Mouse (Mus musculus) limb, embryonic 14.5 days (tissue): ENCODE measurements around the gene Stoml2. TPM values are rescaled to one million over a fixed set of nuclear protein-coding genes. Genes with fewer than 3 reads are reported as not detected.

ENCODE experiments used
- ATAC-seq: fragments of 200-750 bp; cut with Nextera tagmentation; 2 replicates; pipeline ENCODE4 v1.8.0; 2017; ENCODE audit warnings: low read depth, moderate number of reproducible peaks, moderate TSS enrichment; ENCODE audit not compliant: low FRiP score
- DNase-seq: peaks from one replicate; pipeline ENCODE4 v3.0.0-alpha.2; 2015; ENCODE audit warnings: low spot score
- H3K27ac ChIP-seq: fragments of 300-500 bp; sonication (generic); replicated peaks from 2 replicates; pipeline ENCODE4 v1.5.1; 2014; ENCODE audit warnings: low read depth, mild to moderate bottlenecking, low read length, moderate library complexity, mixed read lengths
- H3K27me3 ChIP-seq: fragments of 300-500 bp; sonication (generic); 2 replicates; pipeline ENCODE4 v1.6.1; 2014; ENCODE audit warnings: low read length, mixed read lengths; ENCODE audit not compliant: control insufficient read depth, insufficient read depth
- H3K36me3 ChIP-seq: fragments of 300-500 bp; sonication (generic); 2 replicates; pipeline ENCODE4 v1.6.1; 2014; ENCODE audit warnings: mild to moderate bottlenecking, low read length, moderate library complexity, mixed read lengths; ENCODE audit not compliant: control insufficient read depth, insufficient read depth
- H3K4me1 ChIP-seq: fragments of 300-500 bp; sonication (generic); 2 replicates; pipeline ENCODE4 v1.6.1; 2014; ENCODE audit warnings: antibody characterized with exemption, low read length, mixed read lengths; ENCODE audit not compliant: control insufficient read depth, insufficient read depth
- H3K4me2 ChIP-seq: fragments of 300-500 bp; sonication (generic); replicated peaks from 2 replicates; pipeline ENCODE4 v1.6.1; 2014; ENCODE audit warnings: low read depth, mild to moderate bottlenecking, low read length, moderate library complexity; ENCODE audit not compliant: severe bottlenecking
- H3K4me3 ChIP-seq: fragments of 300-500 bp; sonication (generic); replicated peaks from 2 replicates; pipeline ENCODE4 v1.5.1; 2014; ENCODE audit warnings: low read length
- H3K9ac ChIP-seq: fragments of 300-500 bp; sonication (generic); 2 replicates; pipeline ENCODE4 v1.6.1; 2014; ENCODE audit warnings: mild to moderate bottlenecking, low read depth, low read length, moderate library complexity; ENCODE audit not compliant: severe bottlenecking
- H3K9me3 ChIP-seq: fragments of 300-500 bp; sonication (generic); 2 replicates; pipeline ENCODE4 v1.6.1; 2016; ENCODE audit warnings: low read length; ENCODE audit not compliant: control insufficient read depth
- POLR2A ChIP-seq: fragments of 200-500 bp; IDR thresholded peaks from 2 replicates; pipeline ENCODE4 v1.8.0; 2012; ENCODE audit warnings: inconsistent platforms, mild to moderate bottlenecking, moderate library complexity, borderline replicate concordance; ENCODE audit not compliant: insufficient read depth, insufficient read length; ENCODE audit errors: extremely low read depth
- WGBS: fragments of 180-500 bp; shearing (Covaris S2); extraction: QIAGEN DNeasy Blood & Tissue Kit; methylation state at CpG from one replicate; pipeline ENCODE4 v1.1.7; 2014; 5-methylcytosine and 5-hydroxymethylcytosine counted together
- polyA plus RNA-seq, 2 experiments: library from polyadenylated mRNA; depleted of rRNA in 1 of 2; stranded (reverse) in 1 of 2; unstranded in 1 of 2; fragments of >200 nt; fragmentation: Nextera tagmentation in 1 of 2; extraction: Ambion mirVana in 1 of 2; gene quantifications; 2 replicates each; pipeline versions ENCODE4 v1.2.1 to v1.2.3; 2012 to 2014

Stoml2 gene
- polyA plus RNA-seq, 2 experiments: 156 to 316 TPM

DNA sequence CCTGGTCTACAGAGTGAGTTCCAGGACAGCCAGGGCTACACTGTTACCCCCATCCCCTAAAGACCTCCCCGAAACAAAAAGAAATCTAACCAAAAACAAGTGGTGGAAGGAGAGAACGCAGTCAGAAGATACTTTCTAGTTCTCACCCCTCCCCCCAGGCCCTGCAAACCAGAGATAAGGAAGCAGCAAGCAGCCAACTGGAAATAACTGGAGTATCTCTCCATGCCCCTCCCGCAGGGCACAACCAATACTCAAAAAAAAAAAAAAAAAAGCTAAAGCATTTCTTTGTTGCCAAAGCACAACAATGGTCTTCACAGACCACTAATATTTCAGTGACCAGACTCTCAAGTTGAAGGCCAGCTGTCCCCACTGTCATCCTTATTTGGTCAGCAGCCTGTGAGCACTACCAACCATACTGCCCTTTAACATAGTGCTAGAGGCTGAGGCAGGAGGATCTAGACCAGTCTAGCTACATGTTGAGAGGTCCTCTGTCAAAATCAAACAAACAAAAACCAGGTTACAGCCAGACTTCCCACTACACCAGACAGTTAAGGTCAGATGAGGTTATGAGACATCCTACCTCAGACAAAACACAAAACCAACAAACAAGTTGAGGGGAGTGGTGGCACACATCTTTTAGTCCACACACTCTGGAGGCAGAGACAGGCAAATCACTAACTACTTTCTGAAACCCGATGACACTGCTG, 6.5 kb upstream of the Stoml2 start:
- Histone ChIP-seq H3K27me3 (no peaks in the 10 kb centered on the region), H3K9me3 (no peaks in the 10 kb centered on the region), H3K27ac (no peak overlapping the region), H3K4me1 (peaks cover 11% of the 10 kb centered on the region), H3K9ac (no peak overlapping the region), H3K4me3 (0 out of 2 replicates have a peak overlapping the region, but pooled peaks have one; percentile 68), H3K4me2 (no peak overlapping the region), H3K36me3 (peaks cover 32% of the 10 kb centered on the region)
- ATAC-seq (no peak), DNase-seq (no peak)
- 76% methylated on average over 4 of the region's 4 CpGs for WGBS
- no peak for TF ChIP-seq POLR2A

DNA sequence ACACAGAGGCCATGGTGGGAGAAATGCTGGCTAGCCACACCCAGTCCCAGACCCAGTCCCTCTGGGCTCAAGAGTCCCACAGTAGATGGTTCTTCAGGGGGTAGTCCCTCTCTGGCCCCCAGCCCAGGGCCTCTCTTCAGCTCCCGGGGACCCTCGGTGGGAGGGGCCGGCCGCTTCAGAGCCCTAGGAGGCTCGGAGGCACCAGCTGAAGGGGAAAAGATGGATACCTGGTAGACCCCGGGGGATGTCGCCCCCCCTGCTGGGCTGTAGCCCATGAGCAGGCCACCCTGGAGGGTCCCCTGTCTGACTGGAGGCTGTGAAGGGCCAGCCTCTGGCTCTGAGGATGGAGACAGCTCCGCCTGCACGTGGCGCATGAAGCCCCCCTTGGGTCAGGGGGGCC, 4.8 kb upstream of the Stoml2 start:
- Histone ChIP-seq H3K27me3 (no peaks in the 10 kb centered on the region), H3K4me3 (no peak overlapping the region), H3K27ac (no peak overlapping the region), H3K9ac (no peak overlapping the region), H3K9me3 (no peaks in the 10 kb centered on the region), H3K4me1 (peaks cover 16% of the 10 kb centered on the region), H3K4me2 (no peak overlapping the region), H3K36me3 (peaks cover 38% of the 10 kb centered on the region)
- no peak for DNase-seq
- no peak for ATAC-seq
- no peak for TF ChIP-seq POLR2A
- 83% methylated on average over 10 of the region's 10 CpGs for WGBS

DNA sequence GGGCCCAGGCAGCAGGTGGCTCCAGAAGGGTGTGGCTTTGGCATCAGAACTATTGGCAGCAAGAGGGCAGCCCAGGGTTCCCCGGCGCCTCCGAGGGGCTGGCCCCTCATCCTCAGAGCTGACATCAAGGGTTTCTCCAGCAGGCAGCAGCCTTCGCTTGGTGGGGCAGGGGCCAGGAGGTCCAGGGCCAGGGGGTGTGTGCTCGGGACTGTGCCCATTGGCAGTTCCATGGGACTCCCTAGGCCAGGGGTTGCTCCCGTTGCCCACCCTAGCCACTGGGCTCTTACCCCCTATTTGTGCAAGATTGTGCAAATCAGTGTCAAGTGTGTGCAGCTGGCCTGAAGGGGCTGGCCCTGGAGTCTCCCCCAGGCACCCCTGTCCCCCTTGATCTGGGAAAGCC, 4.3 kb upstream of the Stoml2 start:
- H3K9ac ChIP-seq: no peak overlapping the region
- WGBS: 85% methylated on average over 6 of the region's 6 CpGs
- no peaks in the 10 kb centered on the region for H3K27me3 ChIP-seq
- peaks cover 16% of the 10 kb centered on the region for H3K4me1 ChIP-seq
- no peak overlapping the region for H3K27ac ChIP-seq
- peaks cover 38% of the 10 kb centered on the region for H3K36me3 ChIP-seq
- no peaks in the 10 kb centered on the region for H3K9me3 ChIP-seq
- no peak overlapping the region for H3K4me3 ChIP-seq
- H3K4me2 ChIP-seq: no peak overlapping the region
- DNase-seq: no peak
- ATAC-seq: no peak
- TF ChIP-seq POLR2A: no peak

DNA sequence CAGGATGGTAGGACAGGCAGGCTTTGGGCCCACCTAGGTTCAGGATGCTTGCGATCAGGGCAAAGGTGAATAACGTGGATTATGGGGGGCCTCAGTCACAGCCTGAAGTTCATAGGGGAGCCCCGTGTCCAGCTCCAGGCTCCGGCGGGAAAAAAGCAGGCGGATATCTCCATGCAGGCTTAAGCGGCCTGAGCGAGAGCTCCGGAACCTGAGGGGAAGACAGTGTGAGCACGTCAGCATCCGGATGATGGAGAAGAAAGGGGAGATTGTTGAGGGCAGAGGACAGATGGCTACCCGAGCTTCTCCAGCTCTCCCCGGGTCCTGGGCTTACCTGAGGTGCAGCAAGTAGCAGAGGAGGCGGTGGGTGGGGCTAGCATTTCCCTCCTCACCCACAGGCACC, 2.0 kb upstream of the Stoml2 start:
- TF ChIP-seq POLR2A: no peak
- Histone ChIP-seq H3K27ac (no peak overlapping the region), H3K4me3 (no peak overlapping the region), H3K9ac (no peak overlapping the region), H3K9me3 (no peaks in the 10 kb centered on the region), H3K4me2 (no peak overlapping the region), H3K27me3 (no peaks in the 10 kb centered on the region), H3K36me3 (peaks cover 53% of the 10 kb centered on the region), H3K4me1 (peaks cover 10% of the 10 kb centered on the region; the same call in 1 of the 2 replicates)
- WGBS: 80% methylated on average over 14 of the region's 14 CpGs
- DNase-seq (no peak), ATAC-seq (no peak)

DNA sequence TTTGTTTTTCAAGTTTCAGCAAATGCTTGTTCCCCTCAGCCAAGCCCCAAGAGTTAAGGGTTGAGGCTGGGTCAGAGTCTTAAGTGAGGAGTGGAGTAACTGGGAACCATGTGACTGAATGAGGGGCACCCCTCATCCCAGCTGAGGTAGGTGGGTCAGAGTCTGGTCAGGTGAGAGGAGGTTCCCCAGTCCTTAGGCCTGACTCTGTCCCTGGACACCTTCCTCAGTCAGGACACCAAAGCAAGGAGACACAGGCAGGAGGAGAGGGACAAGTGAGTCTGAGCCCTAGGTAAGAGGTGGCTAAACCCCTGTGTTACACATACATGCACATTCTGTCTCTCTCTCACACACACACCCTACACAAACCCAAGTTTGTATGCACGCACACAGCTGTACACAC, 991 bp upstream of the Stoml2 start:
- no peak overlapping the region for H3K27ac ChIP-seq
- no peaks in the 10 kb centered on the region for H3K9me3 ChIP-seq
- 100% methylated on average over 1 of the region's 1 CpGs for WGBS
- no peak for TF ChIP-seq POLR2A
- H3K27me3 ChIP-seq: no peaks in the 10 kb centered on the region
- DNase-seq: no peak
- peaks cover 63% of the 10 kb centered on the region for H3K36me3 ChIP-seq
- no peak overlapping the region for H3K4me3 ChIP-seq
- no peak overlapping the region for H3K9ac ChIP-seq
- peaks cover 10% of the 10 kb centered on the region; the same call in 1 of the 2 replicates for H3K4me1 ChIP-seq
- H3K4me2 ChIP-seq: no peak overlapping the region
- no peak for ATAC-seq
